Mouse (Mus musculus) kidney, adult 8-10 months (tissue): Measurements from ENCODE around the gene Gpm6a.
A peak's percentile ranks its signal among the peaks of the same experiment; 100 is the strongest.

Experiments
- DNase-seq, 2 experiments: peaks; one replicate each; pipeline ENCODE4 v3.0.0; 2022

Gpm6a gene

DNA sequence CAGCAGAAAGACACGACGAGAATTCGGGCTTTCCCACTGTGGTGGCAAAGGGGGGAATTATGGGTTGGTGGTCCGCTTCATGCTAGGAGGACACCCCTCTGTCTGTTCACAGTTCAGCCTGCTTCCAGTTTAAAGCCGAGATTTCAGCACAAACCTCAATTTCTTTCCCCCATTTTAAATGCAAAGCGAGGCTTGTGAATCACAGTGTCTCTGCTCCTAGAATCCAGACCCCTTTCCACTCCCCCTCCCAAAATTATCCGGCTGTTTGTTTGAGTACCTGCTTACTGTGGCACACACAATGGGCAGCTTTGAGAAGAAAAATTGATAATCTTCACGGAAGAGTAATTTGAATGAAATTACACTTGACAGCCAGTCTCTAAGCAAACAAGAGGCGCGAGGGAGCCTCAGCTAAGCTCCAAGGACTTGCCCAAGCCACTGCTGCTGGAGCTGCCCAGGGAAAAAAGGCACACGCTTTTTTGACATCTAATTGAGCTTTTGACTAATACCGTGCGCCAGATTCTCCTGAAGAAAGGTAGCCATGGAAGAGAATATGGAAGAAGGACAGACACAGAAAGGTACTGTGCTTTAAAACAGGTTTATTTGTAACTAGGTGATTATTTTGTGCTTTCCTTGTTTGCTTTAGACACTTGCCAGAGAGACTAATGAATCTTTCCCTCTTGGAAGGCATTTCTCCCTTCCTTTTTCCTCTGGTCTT is at the start of gene Gpm6a:
Gene Gpm6a (plus strand): TSS at position 103 of the 715 bp plus-strand sequence.
- DNase-seq, result no peak

DNA sequence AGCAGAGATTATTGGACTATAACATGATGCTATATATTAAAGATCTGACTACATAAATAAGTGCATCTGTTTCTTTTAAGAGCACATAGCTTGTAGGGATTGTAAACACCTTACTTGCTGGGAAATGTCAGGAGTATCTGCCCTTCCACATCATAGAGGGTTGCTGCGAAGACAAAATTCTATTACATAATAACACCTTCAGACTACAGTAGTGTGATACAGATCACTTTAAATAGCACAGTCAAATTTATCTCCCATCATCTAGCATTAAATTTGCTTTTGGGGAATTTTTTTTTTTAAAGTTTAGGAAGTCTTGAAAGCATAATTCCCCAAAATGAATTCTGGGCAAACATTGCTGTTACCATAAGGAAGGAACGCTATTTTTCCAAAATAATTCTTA is 41.8 kb upstream of the Gpm6a start:
- DNase-seq, result no peak

DNA sequence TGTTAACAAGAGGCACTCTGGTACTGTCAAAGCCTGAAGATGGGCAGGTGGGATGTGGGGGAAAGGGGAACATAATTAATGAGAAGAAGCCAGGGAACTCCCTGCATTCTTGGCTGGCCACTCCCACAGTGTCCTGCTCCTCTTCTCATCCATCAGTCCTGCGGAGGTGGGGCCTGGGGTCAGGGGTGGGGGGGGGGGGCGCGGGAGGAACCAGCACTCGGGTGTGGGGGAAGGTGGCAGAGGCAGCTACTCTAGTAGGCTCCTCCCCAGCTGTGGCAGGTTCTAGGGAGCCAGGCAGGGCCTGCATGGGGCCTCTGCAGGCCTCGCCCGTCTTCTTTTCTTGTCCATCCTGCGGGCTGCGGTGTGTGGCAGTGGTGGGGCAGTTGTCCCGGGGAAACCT is 36.9 kb upstream of the Gpm6a start:
- DNase-seq, result no peak

DNA sequence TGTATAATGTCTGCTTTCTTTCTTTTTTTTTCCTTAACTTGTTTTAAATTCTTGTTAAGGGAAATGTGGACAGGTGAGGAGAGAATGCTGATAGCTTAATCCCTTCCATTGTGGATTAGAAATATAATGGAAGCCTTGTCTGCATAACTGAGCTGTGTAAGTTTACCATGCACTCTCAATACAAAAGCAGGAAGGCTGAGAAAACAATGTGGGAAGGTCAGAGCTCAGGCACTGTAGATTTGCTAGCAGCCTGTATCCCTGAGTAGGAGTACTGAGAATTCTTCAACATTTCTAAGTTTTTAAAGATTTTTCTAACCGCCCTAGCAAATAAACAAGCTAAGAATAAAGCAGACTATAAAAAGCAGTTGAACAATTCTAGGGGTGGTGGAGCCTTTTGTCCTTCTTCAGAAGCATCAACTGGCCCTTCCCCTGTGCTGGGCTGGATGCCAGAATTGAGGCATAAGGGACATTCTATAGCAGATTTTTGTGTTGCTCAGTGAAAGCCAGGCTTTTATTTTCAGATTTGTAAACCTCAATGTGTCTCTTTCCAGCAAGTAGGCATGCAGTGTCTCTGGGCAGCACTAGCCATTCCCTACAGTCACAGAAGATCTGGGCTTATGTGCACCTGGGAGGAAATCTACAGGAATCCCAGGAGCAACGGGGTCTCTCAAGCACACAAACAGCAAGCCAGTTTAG is 32.3 kb upstream of the Gpm6a start:
- no peak for DNase-seq

DNA sequence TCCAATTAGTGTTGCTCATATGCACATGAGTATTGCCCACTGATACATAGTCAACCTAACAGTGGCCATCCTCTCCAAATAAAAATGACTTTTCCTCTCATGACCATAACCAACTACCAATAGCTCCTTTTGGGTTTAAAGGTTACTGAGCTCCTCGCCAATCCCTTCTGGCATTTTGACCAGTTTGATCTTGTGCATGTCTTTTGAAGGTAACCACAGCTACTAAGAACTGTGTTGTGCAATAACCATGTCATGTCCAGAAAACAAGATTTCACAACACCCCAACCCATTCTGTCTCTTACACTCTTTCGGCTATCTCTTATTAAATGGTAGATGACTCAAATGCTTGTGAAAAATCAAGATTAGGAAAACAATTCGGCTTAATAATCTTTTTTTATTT is 29.7 kb upstream of the Gpm6a start:
- DNase-seq, result peak; percentile 15 to 31

DNA sequence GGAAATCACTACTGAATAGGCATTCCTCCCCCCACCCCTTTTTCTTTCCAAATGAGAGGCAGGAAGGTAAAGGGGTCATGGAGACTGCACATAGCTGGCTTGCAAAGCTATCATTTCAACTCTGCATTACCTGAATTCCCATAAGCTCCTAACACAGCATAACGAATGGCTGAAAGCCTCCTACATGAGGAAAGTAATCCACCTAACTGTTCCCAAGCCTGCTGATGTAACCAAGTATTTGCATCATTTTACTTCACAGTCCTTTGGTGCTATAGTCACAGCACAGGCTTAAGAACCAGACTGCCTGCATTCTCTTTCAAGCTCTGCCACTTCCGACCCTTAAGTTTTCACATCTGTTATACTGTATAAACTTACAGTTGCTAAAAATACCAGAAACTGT is 22.3 kb upstream of the Gpm6a start:
- no peak for DNase-seq

DNA sequence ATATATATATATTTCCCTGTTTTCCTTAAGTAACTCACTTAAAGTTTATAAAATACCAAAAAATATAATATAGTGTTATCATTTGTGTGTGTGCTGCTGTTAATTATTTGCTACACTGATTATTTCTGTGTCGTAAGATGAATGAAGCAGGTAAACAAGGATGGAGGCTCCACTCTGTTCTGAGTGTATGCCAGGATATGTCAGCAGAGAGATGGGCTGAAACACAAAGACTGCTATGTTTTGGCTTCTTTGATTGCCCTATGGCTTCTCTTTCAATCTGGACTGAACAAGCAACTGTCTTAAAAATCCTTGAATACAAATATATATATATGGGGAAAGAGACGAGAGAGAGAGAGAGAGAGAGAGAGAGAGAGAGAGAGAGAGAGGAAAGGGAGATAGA is 1.3 kb upstream of the Gpm6a start:
- DNase-seq, result no peak

DNA sequence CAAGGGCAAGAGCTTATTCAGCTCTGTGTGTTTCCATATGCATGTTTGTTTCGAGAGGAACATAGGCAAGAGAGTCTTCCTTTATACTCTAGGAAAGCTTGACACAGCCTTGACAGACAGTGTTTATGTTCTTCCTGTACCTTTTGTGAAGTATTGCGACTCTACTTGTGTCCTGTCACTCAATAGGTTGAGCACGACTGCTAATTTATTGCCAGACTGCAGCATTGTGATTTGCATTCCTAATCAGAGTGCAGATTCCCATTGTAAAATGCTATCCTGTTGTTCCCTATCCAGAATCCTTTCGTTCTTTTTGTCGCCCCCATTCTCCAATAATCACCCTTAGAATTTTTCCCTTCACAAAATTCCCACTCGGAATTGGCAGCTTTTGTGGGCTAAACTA is 613 bp upstream of the Gpm6a start:
- DNase-seq, result no peak

DNA sequence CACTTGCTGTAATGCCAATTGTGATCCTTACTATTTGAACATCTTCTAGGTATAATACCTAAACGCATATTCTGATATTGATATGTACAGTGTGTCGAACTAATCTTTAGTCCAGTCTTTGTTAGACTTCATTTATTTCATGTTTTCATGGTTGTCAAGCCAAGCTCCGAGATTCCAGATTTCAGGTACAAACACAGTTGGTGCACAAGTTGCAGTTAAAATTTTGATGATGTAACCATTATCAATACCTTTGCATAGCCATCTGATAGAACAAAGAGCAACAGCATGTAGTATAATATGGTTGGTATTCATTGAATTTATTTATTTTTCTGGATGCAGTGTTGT is 785 bp downstream of the Gpm6a start:
- no peak for DNase-seq

DNA sequence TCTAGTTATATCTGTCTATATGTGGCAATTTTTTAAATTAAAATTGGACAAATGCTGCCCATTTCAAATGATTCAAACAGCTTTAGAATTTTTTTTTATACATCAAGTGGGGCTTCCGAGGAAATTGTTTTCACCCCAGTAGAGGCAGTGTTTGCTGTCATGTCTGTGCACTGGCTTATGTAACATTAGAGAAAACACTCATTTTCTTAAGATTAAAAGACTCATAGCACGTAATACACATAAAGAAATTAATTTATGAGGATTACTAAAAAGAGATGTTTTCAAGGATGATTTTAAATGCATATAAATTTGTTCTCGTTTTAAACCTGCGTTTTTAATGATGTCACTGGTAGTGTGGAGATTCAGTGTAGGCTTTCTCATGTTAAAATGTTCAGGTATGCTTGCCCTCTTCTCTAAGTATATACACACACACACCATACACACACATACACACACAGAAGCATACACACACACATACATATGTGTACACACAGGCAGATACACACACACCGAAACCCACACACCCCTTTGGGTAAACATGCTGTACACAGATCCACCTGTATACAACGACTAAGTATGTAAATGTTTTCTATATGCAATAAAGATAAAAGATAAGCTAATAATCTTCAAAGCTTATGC is 1.4 kb downstream of the Gpm6a start:
- no peak for DNase-seq

DNA sequence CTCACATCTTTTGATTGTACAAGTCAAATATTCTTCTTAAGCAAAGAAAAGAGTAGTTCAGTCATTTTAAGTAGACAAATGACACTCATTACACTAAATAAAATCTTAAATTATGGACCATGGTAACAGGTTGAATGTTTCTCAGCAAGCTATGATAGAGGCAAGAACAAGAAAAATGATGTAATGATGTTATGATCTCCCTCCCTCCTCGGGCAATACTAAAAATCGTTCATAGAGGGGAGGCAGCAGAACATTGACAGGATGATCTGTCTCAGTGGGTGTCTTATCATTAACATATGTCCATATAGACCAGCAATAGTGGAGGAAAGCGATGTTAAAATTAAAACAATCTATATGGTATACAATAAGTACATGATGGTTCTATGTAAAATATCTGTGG is 2.1 kb downstream of the Gpm6a start:
- no peak for DNase-seq

DNA sequence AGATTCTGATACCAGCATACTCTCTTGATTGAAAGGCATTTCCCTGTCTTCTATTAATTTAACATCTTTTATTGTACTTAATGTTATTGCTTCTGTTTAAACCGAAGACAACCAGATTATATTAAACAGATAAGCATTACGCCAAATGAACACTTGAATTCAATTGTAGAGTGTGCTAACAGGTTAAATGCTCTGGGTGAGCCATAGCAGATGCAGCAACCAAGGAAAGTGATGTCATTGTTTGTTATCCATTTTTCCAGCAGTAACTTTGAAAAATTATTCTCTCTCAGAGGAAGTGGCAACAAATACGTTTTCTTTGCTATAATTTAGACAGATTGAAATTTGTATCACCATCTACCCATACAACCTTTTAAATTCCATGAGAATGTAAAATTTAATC is 2.9 kb downstream of the Gpm6a start:
- DNase-seq, result no peak

DNA sequence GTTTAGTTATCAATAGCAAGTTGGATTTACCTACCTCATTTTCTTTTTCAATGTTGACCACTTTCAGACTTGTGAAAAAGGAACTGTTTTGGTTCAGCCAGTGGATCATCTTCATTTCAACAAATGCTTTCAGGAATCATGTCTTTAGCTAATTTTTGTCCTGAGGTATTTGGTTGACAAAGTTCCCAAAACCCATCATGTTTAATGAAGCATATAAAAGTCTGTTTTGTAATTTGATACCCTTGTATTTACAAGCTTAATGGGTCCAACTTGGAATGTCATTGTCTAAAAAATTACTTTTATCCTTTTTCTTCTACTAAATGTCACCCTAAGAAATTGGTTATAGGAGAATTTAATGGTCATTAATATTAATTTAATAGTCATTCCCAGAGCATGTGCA is 6.9 kb downstream of the Gpm6a start:
- no peak for DNase-seq

DNA sequence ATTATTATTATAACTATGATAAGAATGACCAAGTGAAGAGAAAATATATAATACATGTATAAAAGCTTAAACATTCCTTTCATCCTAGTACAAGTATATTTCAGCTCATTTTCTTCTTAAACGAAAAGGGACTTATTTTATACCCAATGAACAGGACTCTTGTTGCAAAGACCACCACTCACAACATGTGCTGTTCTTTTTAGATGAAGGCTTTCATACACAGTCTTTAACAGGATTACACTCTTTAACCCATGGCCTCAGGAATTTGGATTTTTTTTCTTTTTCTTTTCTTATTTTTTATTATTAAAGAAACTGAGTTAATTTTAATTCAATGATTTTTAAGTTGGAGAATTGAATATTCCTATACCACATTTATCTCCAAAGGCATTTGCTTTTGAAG is 20.4 kb downstream of the Gpm6a start:
- no peak for DNase-seq

DNA sequence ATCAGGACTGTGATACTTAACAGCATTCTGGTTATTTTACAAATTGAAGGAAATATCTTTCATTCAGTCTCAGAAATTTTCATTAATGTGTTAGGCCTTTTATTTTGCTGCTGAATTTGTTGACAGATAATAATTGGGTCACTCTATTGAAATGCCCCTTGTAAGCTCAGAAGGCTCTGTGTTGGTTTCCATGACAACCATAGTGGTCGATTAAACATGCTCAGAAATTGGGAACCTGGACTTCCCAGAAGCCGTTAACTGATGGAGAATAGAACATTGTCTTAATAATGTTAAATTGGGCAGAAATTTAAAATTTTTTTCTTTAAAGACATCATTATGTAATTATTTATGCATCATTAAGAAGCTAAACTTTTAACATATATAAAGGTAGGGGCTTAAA is 20.9 kb downstream of the Gpm6a start:
- DNase-seq, result no peak

DNA sequence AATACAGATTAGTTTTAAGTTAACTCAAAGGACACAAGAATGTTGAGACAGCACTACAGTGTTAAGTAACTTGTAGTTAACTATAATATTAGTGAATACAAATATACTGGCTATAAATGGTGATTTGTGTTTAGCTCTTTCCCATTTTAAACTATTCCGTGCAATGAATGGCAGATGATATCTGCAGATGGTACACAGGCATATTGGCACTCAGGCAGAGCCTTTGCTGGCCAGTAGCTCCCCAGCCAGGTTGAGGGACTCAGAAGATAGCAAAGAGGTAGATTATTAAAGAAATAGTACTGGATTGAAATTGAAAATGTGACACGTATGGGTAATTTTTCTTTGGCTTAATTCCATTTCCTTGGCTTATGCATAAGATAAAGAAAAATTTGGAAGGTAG is 21.3 kb downstream of the Gpm6a start:
- DNase-seq, result no peak

DNA sequence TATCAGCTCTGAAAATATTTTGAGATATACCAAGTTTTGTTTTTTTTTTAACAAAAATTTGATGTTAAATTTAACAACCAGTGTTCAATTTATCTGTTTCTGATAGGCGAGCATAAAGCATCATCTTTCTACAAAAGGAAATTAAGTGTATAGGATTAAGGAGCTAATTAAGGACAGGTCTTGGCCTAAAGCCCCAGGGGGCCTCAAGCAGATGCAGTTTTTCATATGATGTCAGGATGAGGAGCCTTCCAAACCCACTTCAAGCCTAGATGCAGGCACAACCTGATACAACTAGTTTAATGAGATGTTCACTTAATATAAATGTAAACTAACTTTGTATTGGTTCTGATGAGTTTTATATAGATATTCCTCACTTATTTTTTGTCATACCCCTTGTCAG is 22.0 kb downstream of the Gpm6a start:
- DNase-seq, result no peak

DNA sequence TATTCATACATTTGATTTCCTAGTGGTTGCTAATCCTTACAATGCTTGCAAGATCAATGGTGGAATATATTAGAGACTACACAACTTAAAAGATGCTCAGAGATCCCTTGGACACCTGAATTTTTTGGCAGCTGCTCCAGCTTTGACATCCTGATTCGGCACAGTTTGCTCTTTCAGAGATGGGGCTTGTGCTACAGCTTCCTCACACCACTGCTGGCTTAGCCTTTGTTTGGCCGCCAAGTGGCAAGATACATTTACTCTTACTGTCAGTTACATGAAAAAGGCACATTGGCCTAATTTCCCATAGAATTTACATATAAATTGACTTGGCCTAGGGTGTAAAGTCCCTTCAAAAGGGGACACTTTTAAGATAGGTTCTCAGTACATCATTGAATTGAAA is 32.1 kb downstream of the Gpm6a start:
- no peak for DNase-seq

DNA sequence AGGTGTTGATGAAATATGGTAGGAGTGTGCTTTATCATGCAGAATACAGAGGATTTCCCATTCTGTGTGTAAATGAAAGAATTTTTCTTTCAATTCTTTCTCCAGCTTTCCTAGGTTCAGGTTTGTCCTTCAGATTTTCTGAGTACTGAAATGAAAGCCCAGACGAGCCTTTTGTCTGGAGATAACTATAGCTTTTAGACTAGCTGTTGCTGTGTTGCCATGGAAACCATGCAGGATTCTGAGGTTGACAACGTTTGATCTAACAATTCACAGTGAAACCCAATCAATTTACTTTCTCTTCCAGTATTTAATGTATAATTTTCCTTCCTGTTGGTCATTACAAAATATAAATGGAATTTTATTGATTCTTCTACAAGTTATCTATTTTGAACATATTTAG is 34.5 kb downstream of the Gpm6a start:
- DNase-seq, result no peak

DNA sequence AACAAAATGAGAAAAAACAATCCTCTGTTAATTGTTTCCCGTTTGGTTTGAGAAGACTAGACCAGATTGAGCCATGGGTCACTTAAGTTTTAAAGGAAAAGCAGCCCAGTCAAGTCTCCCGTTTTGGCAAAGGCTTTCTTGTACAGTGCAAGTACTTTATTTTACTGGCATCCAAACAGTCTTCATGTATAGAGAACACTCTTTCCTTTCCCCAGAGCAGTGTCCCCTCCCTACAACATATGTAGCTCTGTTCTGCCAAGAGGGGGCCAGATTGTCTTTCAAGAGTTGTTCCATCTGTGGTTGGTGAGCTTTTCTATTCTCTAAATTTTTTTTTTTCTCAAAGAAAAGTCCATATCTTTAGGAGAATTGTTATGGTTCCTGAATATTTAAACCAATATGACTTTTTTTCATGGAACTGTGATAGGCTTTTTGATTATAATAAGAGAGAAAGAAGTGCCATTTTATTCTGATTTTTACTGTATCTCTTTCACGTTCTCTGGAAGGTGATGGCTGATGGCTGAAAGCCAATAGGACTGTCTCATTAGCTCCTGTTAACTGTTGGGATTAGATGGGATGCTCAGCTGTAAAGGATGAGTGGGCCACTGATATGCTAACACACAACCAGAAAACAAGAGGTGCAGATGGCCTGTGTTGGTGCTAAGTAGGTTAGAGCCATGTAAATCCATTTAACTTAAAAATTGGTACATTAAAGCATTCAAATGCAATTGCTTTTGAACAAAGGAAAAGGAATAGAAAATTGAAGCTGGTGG is 37.4 kb downstream of the Gpm6a start:
- no peak for DNase-seq

DNA sequence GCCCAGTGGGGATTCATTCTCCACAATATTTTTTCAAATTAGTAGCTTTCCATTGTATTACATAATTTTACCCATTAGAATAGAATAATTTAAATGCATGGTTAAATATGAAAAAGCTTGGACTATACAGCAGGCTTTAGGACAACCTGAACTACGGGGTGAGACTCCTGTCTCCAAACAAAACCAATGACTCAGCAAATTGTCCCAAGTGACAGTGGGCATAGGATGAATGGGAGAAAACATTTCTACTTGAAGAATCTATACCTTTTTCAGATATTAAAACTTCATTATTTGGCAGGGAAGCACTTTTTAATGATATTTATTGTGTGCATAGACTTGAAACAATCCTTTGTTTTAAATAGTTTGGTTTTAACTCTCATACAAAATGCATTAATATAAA is 41.0 kb downstream of the Gpm6a start:
- no peak for DNase-seq

DNA sequence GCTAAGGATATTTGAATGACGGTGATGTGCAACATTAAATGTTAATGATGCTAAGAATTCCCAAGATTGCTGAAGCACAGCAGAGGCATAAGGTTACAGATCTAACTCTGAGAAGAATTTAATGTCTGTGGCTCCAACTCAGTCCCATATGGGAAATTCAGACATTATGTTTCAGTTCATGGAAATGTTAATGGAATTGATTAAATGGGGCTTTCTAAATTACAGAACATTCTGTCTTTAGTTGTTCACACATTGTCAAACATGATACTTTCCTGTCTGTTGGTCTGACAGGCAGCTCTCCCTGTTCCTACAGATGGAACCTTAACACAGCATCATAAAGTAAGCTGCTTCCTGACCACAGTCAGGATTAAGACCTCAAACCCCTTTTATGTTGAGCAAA is 47.8 kb downstream of the Gpm6a start:
- no peak for DNase-seq

DNA sequence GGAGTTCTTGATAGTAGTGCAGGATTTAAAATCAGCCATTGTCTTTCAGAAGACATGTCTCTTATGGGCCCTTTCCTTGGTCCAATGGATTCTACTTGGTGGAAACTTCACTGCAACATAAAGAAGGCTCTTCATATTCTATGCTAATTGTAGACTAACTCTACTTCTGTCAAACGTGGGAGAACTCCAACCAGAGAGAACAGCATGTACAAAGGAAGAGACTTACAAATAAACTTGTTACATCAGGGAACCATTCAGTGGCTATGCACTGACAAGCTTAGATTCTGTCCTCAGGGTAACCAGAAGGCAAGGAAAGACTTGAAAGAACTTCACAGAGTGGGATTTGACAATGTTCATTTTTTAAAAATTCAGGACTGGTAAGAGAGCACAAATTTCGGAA is 48.3 kb downstream of the Gpm6a start:
- DNase-seq, result no peak

DNA sequence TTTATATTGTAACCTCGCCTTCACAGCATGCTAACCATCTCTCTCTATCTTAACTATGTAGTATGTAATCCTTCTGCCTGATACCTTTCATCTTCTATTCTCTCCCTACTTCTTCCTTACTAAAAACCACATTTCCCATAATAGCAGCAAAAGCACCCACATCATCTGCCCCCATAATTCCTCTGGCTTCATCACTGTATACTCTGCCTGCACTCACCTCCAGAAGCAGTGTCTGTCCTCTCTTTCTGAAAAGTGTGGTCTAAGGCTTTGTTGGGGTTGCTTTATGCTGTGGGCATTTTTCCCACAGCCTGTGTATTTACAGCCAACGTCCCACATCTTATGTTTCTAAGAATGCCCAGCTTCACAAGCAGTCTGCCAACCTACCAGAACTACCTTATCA is 57.6 kb downstream of the Gpm6a start:
- no peak for DNase-seq
